Mouse (Mus musculus): ENCODE results near the gene Lgals4. TPM values are rescaled to one million over a fixed set of nuclear protein-coding genes. Genes with fewer than 3 reads are reported as not detected.
A peak's percentile ranks its signal among the peaks of the same experiment; 100 is the strongest.

The Lgals4 gene
- total RNA-seq, 2 experiments from 2014 or later, result 2.6 to 23.2 TPM

DNA sequence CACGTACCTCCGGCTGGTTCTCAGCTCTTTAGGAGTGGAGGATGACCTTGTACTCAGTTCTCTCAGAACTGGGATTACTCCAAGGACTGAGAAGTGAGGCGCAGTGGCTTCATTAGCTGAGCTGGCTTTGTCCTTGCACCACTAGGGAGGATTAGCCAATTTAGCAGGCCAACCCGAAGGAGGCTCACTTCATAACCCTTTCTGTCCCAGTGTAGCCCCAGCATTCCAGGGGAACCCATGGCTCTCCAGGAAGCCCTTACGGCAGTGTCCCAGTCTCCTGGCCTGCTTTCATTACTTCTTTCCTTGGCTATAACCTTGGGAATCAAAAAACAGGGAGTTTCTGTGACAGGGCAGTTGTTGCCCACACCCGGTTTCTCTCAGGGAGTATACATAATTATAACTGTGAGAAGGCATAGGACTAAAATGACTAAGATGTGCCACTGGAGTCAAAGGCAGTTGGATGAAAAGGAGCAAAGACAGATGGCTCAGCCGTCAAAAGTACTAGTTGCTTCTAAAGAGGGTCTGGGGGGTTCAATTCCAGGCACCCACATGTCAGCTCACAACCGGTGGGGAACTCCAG lies 25.9 kb upstream of the Lgals4 start:
- ATAC-seq (replicated peaks; ENCODE audit: low FRiP score, low TSS enrichment, poor library complexity, severe bottlenecking), result no peak

DNA sequence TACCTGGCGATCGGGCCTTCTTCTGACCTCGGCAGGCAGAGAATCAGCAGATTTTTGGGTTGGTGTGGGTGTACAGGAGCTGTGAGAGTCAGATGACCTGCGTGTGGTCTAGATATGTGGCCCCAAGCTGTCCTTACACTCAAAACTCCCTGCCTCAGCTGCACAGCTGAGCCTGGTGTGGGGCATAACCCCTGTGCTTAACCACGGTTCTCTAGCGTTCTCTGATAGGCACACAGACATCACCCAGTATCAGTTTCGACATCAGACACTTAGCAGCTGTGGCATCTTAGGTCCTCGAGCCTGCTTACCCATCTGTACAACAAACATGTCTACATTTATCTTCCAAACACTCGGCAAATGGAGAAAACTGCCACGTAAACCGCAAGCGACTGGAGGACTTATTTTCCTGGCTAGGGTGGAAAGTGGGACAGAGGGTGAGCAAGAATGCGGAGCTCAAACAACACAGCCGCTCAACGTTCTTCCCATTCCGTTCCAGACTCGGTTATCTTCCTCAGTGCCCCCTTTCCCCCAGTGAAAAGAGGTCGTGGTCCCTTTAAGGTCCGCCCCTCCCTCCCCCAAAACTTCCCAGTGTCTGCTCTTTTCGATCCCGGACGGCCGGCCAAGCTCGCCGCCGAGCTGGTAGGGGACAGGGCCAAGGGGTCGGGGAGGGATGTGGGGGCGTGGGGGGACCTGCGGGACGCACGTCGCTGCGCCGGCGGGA lies 25.3 kb upstream of the Lgals4 start, which contains the start of gene Hnrnpl:
Hnrnpl (plus strand) TSS at position 321 of the 721 bp plus-strand sequence.
- peak; percentile 11 for ATAC-seq (replicated peaks; ENCODE audit: low FRiP score, low TSS enrichment, poor library complexity, severe bottlenecking)

DNA sequence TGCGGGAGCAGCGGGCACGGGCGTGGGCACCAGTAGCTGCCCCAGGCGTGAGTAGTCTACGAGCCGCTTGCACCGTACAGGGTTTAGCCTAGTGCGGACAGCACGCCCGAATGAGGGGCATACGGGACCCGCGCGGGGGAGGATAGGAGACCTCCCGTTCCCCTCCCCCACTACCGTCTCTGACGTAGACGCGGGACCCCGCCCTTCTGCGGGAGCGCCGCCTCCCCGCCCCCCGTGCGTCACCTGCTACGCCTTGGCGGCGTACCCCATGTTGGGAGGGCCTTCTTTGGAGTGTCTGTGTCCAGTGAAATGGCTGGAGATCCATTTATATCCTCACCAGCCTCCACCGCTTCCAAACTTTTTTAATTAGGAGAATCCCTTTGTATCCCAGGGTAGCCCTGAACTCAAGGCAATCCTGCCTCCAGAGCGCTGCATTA lies 24.7 kb upstream of the Lgals4 start:
- ATAC-seq (replicated peaks; ENCODE audit: low FRiP score, low TSS enrichment, poor library complexity, severe bottlenecking), result peak; percentile 54

DNA sequence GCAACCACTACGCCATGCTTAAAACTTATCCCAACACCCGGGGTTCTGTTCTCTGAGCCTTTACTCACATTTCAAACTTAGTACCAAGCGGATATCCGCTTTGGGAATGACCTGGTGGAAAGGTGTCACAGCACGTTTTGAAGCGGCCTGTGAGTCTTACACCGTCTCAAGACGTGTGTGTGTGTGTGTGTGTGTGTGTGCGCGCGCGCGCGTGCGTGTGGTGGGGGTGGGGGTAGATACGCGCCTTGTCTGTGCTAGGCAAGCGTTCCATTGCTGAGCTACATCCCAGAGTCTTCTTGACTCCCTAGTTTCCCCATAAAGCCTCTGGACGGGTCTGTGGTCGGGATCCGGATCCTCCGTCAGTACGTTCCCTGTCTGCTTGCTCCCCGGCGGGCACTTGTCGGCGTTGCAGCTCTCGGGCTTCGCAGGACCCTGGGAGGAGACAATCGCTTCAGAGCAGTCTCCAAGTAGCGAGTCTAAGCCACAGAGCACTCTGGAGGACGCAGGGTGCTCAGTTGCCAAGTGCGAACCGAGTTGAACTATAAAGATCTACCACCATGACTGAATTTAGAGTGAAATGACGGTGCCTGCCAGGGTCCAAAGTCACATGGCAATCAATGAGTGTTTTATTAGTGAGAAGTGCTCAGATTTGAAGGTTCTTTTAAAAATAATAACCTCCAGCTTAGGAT lies 24.1 kb upstream of the Lgals4 start:
- peak; percentile 13 for ATAC-seq (replicated peaks; ENCODE audit: low FRiP score, low TSS enrichment, poor library complexity, severe bottlenecking)

DNA sequence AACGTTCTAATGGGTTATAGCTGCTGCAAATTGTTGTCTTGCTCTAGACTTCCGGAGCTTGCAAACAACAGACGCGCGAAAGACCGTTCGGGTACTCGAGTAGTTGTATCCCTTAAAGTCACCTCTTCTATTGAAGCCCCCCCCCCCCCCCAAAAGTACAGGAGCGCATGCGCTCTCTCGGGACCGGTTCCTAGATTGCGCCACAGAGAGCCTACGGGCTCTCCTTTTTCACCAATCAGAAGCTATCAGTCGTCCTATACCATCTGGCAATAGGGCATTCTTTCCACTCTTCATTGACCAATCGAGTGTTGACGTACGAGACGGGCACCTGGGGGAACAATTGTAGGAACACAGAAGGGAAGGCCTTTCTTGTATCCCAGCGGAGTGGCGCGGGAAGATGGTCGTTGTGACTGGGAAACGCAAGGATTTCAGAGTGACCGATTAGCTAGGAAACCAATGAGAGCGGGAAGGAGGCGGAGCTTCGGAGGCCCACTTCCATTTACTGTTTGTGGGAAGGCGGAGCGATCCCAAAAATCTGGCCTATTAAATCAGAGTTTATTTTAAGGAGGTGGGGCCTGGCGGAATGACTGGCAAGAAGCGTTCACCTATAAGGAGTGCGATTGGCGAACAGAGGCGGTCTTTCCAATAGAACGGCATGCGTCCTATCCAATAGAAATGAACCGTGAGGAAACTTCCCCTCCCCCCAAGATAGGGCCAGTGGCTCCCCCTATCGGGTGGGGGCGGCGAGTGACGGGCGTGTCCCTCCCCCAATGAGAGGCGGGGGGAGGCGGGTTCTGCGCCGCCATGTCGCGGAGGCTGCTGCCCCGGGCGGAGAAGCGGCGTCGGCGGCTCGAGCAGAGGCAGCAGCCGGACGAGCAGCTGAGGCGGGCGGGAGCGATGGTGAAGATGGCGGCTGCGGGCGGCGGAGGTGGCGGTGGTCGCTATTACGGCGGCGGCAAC lies 23.3 kb upstream of the Lgals4 start:
- ATAC-seq (replicated peaks; ENCODE audit: low FRiP score, low TSS enrichment, poor library complexity, severe bottlenecking), result peak; percentile 69

DNA sequence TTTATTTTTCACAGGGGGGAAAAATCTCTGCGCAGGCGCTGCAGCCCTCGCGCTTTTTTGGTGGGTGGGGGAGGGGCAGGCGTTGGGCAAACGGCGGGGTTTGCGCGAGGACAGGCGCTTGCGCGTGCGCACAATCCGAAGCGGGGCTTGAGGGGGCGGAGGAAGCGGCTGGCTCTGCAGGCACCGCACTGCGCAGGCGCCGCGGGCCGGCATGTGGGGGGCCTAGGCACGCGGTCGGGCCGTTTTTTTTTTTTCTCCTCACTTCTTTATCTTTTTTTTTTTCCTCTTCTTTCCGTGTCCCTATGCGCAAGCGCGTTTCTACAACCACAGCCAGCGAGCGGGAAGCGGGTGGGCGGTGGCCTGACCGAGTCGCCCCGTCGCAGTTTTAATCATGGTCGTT lies 22.4 kb upstream of the Lgals4 start:
- ATAC-seq (replicated peaks; ENCODE audit: low FRiP score, low TSS enrichment, poor library complexity, severe bottlenecking), result peak; percentile 8; the same call in 1 of the 2 replicates

DNA sequence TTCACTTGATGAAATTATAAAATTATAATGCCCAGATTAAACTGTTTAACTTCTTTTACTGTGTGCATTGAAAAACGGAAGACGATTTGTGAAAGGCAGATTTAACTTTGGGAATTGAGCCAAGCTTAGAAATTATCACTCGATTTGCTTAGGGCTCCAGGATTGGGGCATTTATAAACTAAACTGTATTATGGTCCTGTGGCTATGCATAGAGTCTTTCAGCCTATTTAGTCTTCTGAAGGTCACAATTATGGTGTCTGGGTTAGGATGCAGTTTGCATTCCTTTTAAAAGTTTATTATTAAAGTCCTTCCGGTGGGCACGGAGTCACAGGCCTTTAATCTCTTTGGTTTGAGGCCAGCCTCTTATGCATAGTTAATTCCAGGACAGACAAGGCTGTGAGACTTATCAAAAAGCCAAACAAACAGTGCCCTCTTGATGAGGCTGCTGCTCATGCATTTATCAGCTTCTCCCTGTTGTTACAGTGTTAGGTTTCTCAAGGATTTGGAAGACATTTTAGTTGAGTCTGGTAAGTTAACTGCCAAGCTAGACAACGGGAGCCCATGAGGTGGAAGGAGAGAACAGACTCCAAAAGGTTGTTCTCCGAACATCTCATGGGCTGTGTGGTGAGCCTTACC lies 21.9 kb upstream of the Lgals4 start:
- no peak for ATAC-seq (replicated peaks; ENCODE audit: low FRiP score, low TSS enrichment, poor library complexity, severe bottlenecking)

DNA sequence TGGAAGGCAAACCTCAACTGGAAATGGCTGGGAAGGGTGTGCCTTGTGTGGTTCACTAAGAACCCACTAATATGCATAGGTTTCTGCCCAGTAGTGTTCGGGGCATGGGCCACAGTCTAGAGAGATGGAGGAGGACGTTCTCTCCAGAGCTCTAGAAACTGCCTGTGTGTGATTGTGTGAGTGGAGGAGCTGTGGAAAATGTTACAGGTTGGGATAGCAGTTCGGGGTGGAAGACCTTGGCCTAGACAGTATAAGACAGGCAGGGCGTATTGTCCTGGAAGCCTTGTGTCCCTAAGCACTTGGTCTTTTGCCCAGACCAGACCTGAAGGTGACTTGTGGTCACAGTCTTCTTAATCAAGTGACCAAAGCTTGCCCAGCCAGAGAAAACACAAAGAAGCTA lies 21.2 kb upstream of the Lgals4 start:
- ATAC-seq (replicated peaks; ENCODE audit: low FRiP score, low TSS enrichment, poor library complexity, severe bottlenecking), result no peak

DNA sequence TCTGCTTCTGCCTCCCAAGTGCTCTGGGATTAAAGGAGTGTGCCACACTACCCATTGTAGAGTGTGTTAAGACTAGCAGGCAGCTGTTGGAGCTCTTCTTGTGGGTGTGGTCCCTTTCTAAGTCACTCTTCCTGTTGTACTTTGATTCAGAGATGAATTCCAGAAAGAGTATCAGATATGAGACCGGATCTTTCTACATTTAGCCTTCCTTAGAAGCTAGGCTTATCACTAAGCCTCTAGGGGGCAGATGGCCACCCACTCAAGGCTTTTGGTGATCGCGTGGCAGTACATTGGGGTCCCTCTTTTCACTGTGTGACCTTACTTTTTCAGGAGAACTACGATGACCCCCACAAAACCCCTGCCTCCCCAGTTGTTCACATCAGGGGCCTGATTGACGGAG lies 20.7 kb upstream of the Lgals4 start:
- no peak for ATAC-seq (replicated peaks; ENCODE audit: low FRiP score, low TSS enrichment, poor library complexity, severe bottlenecking)

DNA sequence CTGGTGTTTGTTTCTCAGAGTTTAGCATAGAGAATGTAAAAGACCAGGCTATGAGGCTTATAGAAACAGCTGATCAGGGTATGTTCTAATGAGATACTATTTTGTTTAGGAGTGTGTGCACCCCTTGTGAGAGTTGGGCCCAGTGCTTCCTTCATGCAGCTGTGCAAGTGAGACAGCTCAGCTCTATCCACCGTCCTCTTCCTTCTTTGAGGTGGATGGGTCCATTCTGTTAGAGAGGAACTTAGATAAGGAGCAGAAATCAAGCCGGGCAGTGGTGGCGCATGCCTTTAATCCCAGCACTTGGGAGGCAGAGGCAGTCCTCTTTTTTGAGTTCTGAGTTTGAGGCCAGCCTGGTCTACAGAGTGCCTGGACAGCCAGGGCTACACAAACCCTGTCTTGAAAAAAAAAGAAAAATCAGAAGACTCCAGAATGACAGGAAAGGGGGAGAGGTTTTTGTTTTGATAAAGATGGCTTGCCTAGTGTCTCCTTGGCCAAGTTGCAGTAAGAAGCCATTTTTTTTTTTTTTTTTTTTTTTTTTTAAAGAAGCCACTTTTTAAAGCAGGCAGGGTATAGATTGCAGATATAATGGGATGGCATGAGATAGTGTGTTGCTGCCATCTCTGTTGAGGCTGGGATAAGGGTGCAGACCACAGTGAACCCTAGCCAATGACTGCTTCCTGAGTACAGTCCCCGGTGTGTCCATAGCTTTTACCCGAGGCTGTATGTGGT lies 19.2 kb upstream of the Lgals4 start:
- no peak for ATAC-seq (replicated peaks; ENCODE audit: low FRiP score, low TSS enrichment, poor library complexity, severe bottlenecking)

DNA sequence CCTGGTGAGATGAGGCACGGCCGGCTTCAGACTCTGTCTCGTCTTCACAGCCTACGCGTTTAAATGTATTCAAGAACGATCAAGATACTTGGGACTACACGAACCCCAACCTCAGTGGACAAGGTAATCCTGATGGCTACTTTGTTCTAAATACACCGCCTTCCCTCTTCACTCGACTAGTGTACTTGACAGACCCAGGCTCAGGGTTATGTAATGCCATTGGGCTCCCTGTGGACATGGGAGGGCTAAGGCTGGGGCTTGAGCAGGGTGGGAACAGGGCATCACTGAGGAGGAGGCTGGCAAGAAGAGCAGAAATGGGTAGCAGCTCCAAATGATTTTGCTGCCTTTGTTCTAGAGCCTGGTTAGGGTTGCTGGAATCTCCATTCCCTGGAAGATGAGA lies 18.4 kb upstream of the Lgals4 start:
- ATAC-seq (replicated peaks; ENCODE audit: low FRiP score, low TSS enrichment, poor library complexity, severe bottlenecking), result no peak

DNA sequence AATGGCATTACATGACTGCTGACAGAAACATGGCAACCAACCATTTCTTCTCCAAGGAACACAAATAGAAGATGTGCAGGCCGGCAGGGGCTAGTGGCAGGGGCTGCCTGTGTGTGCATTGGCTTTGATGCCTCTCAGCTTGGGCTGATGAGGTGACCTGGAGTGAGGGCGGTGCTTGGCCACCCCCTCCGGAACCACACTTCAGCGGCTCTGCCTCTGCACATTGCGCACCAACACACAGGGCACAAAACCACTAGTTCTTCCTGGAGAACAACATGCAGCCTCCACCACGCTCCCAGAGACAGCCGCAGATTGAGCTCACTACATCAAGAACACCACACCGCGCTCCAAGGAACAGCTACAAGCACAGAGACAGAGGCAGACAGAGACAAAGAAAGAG lies 17.5 kb upstream of the Lgals4 start:
- no peak for ATAC-seq (replicated peaks; ENCODE audit: low FRiP score, low TSS enrichment, poor library complexity, severe bottlenecking)

DNA sequence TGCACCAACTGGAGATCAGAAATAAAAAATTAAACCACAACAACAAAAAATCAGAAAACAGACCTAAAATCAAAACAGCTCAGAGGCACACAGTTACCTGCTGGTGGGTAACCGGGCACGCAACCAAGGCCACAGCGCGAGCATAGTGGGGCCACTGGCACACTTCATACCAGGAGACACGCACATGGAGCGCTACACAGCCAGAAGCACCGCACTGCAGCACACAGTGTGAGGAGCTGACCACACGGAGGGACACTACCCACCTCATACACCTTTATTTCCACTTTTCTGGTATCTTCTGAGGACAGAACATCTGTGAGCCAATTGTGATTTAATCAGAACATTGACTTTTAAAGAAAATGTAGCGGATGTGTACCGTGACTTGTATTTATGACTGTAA lies 16.7 kb upstream of the Lgals4 start:
- no peak for ATAC-seq (replicated peaks; ENCODE audit: low FRiP score, low TSS enrichment, poor library complexity, severe bottlenecking)

DNA sequence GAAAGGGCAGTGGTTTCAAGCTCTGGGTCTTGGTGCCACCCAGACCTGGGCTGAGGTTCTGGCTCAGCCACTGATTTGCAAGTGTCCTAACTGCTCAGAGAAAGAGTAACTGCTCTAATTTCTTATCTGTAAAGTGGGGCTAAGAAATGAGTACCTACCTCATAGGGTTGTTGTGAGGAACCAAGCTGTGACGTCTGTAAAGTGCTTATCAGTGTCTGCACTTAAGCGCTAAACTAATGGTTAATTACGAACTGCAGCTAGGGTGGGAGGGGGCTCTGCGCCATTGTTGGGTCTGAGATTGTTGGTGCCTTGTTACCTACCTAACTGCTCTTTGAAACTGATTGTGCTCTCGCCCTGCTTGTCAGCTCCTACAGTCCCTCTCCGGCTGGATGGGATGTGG lies 16.1 kb upstream of the Lgals4 start:
- no peak for ATAC-seq (replicated peaks; ENCODE audit: low FRiP score, low TSS enrichment, poor library complexity, severe bottlenecking)

DNA sequence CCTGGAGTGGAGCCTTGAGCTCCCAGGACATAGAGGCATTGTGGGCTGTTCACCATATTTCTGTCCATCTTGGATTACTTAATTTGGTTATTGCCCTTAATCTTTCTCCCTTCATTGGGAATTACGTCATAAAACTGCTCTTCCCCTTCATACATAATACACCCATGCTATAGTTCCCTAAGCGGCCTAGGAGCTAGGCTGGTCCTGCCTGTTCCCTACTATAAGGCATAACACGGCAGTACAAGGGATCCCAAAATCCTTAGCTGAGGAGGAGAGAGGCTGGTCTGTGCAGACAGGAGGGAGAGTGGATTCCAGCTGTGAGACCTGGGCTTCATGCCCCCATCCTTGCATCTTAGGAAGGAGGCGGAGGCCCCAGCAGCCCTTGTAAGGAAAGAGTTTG lies 15.7 kb upstream of the Lgals4 start:
- ATAC-seq (replicated peaks; ENCODE audit: low FRiP score, low TSS enrichment, poor library complexity, severe bottlenecking), result no peak

DNA sequence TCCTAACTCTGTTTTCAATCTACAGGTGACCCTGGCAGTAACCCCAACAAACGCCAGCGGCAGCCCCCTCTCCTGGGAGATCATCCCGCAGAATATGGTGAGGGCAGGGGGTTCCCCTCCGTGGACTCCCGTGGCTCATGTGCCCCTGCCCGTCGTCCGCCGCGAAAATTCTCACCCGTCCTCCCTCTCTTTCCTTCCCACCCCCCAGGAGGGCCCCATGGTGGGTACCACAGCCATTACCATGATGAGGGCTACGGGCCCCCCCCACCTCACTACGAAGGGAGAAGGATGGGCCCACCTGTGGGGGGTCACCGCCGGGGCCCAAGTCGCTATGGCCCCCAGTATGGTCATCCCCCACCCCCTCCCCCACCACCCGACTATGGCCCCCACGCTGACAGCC lies 15.2 kb upstream of the Lgals4 start:
- ATAC-seq (replicated peaks; ENCODE audit: low FRiP score, low TSS enrichment, poor library complexity, severe bottlenecking), result no peak

DNA sequence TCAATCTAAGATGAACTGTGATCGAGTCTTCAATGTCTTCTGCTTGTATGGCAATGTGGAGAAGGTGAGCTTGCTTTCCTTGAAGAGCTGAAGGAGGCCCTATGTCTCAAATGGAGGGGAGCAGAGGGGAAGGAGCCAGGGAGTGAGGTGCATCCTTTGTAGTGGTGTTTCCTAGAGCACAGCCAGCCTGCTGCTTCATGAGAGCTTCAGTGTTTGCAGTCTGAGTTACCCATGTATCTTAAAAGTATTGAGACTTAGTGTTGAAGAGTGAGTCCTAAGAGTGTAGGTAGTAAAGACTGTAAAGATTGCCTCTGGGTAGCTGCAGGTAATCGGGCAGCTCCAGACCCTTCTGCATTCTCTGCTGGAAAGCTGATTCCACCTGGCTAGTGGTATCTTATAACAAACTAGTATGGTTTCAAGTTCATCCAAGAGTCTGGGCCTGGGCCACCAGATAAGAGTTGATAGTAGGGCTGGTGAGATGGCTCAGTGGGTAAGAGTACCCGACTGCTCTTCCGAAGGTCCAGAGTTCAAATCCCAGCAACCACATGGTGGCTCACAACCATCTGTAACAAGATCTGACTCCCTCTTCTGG lies 14.7 kb upstream of the Lgals4 start:
- ATAC-seq (replicated peaks; ENCODE audit: low FRiP score, low TSS enrichment, poor library complexity, severe bottlenecking), result peak; percentile 58

DNA sequence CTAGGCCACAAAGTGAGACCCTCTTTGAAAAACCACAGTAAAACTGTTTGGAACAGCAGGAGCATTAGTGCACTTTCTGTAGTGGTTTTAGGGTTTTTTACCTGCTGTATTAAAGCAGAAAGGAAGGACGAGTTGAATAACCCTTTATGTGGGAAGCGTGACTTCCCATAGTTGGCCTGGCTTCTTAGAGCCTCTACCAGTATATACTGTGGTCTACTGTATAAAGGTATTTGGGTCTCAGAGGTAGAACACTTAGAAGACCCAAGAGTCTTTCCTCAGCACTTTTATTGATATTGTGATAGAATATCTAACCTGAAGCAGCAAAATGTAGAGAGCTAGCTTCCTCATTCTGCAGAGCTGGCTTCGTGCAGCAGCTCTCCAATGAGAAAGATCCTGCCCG lies 14.1 kb upstream of the Lgals4 start:
- ATAC-seq (replicated peaks; ENCODE audit: low FRiP score, low TSS enrichment, poor library complexity, severe bottlenecking), result no peak

Data from megakaryocyte-erythroid progenitor cell, adult 5-6 weeks (primary cell).